Mouse (Mus musculus) brain, adult 10 weeks (tissue): ENCODE data around the gene Efna3. TPM values are rescaled to one million over a fixed set of nuclear protein-coding genes. Genes with fewer than 3 reads are reported as not detected.

ENCODE experiments used
- polyA plus RNA-seq: library from polyadenylated mRNA; stranded (reverse); fragments of 350-450 nt; fragmentation: Illumina TruSeq; extraction: RNeasy Lipid Tissue Mini Kit (QIAGEN cat#74804); gene quantifications from one replicate; pipeline ENCODE4 v1.2.3, GENCODE M21; 2015; ENCODE audit warnings: low read depth, low replicate concordance

The Efna3 gene
- 43.7 TPM for polyA plus RNA-seq

GRCm38 (mm10) chr3:89322514-89323165, at the start of gene Efna3:
Gene Efna3, minus strand, starts transcription at chr3:89322965.

GRCm38 (mm10) chr3:89365153-89365485, 42.4 kb upstream of the Efna3 start, which contains the start of gene Dcst1:
Gene Dcst1, minus strand, starts transcription at chr3:89365253.

GRCm38 (mm10) chr3:89361675-89362074, 38.9 kb upstream of the Efna3 start, which contains the start of gene Dcst2:
Gene Dcst2, plus strand, starts transcription at chr3:89361975.

GRCm38 (mm10) chr3:89349869-89350501, 27.2 kb upstream of the Efna3 start, which contains the start of gene Adam15:
Gene Adam15, minus strand, starts transcription at chr3:89349996.

GRCm38 (mm10) chr3:89337721-89338578, 15.2 kb upstream of the Efna3 start, which contains the start of gene Efna4:
Gene Efna4, minus strand, starts transcription at chr3:89338028.

GRCm38 (mm10) chr3:89280606-89281511, 41.9 kb downstream of the Efna3 start, which contains the start of gene Efna1:
Gene Efna1, minus strand, starts transcription at chr3:89281142.

GRCm38 (mm10) chr3:89270051-89270755, 52.6 kb downstream of the Efna3 start, which contains the start of gene Slc50a1:
Gene Slc50a1, minus strand, starts transcription at chr3:89270570.

Other genes starting within 250 kb of the Efna3 start
- 130 TPM for gene Rusc1, start 229.7 kb downstream of the Efna3 start, polyA plus RNA-seq
- gene Gm43738, start 221.9 kb downstream of the Efna3 start, polyA plus RNA-seq, result not detected
- 98.7 TPM for gene Fdps, start 221.0 kb downstream of the Efna3 start, polyA plus RNA-seq
- gene Pklr, start 186.8 kb downstream of the Efna3 start, polyA plus RNA-seq, result not detected
- 8.9 TPM for gene Hcn3, start 162.8 kb downstream of the Efna3 start, polyA plus RNA-seq
- 35.8 TPM for gene Clk2, start 158.2 kb downstream of the Efna3 start, polyA plus RNA-seq
- 70.0 TPM for gene Scamp3, start 145.5 kb downstream of the Efna3 start, polyA plus RNA-seq
- gene Fam189b, start 139.8 kb downstream of the Efna3 start, polyA plus RNA-seq, result 38.8 TPM
- 53.9 TPM for gene Gba, start 120.0 kb downstream of the Efna3 start, polyA plus RNA-seq
- gene Thbs3, start 107.8 kb downstream of the Efna3 start, polyA plus RNA-seq, result 26.1 TPM
- gene Mtx1, start 95.9 kb downstream of the Efna3 start, polyA plus RNA-seq, result 99.5 TPM
- 0.33 TPM for gene Muc1, start 93.9 kb downstream of the Efna3 start, polyA plus RNA-seq
- 68.5 TPM for gene Krtcap2, start 77.0 kb downstream of the Efna3 start, polyA plus RNA-seq
- gene Trim46, start 76.7 kb downstream of the Efna3 start, polyA plus RNA-seq, result 53.6 TPM
- 107 TPM for gene Dpm3, start 63.6 kb downstream of the Efna3 start, polyA plus RNA-seq
- 61.6 TPM for gene Slc50a1, start 52.4 kb downstream of the Efna3 start, polyA plus RNA-seq
- gene Efna1, start 41.8 kb downstream of the Efna3 start, polyA plus RNA-seq, result 9.0 TPM
- gene Efna4, start 15.1 kb upstream of the Efna3 start, polyA plus RNA-seq, result not detected
- 137 TPM for gene Adam15, start 27.0 kb upstream of the Efna3 start, polyA plus RNA-seq
- 0.19 TPM for gene Dcst2, start 39.0 kb upstream of the Efna3 start, polyA plus RNA-seq
- not detected for gene Dcst1, start 42.3 kb upstream of the Efna3 start, polyA plus RNA-seq
- gene Zbtb7b, start 71.8 kb upstream of the Efna3 start, polyA plus RNA-seq, result 17.3 TPM
- 5.2 TPM for gene Lenep, start 79.8 kb upstream of the Efna3 start, polyA plus RNA-seq
- gene Flad1, start 88.9 kb upstream of the Efna3 start, polyA plus RNA-seq, result 29.1 TPM
- 4.6 TPM for gene Cks1b, start 95.4 kb upstream of the Efna3 start, polyA plus RNA-seq
- 11.6 TPM for gene Shc1, start 95.5 kb upstream of the Efna3 start, polyA plus RNA-seq
- gene Pygo2, start 107.2 kb upstream of the Efna3 start, polyA plus RNA-seq, result 35.5 TPM
- 34.8 TPM for gene Pbxip1, start 113.7 kb upstream of the Efna3 start, polyA plus RNA-seq
- gene Pmvk, start 131.6 kb upstream of the Efna3 start, polyA plus RNA-seq, result 72.8 TPM
- gene Kcnn3, start 197.2 kb upstream of the Efna3 start, polyA plus RNA-seq, result 12.7 TPM